Mouse (Mus musculus): ENCODE results near the gene Strc. TPM values are rescaled to one million over a fixed set of nuclear protein-coding genes. Genes with fewer than 3 reads are reported as not detected.

Gene Strc
- polyA plus RNA-seq, 1 experiment from 2014 or later = not detected

DNA sequence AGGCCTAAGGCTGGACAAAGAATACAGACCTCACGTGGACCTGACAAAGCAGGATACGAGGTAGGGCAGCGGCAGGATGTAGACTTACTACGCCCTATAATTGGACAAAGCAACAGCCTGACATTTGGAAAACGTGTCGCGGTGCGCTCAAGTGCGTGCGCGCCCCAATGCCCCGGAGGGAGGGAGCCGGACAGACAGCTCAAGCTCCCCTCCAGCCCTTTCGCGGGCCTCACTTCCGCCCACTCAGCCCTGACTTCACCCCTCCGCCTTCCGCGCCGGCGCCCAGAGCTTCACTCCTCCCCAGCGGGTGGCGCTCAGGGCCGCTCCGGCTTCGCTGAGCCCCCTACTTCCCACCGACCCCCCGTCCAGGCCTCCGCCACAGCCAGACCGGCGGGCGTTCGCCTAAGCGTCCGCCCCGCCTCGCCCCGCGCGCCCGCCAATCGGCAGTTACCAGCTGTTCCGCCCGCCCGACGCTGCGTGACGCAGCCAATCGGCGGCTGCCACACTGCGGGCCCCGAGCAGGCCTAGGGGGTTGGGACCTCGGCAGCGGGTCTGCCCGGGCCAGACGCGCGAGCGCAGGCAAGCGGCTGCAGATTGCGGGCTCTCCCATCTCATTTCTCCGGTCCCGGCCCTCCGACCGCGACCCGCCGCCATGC, 26.5 kb upstream of the Strc start, which contains the start of the genes Pdia3 and Catsper2:
Gene Pdia3, plus strand, starts transcription at position 389 of the 656 bp plus-strand sequence.
Gene Catsper2, minus strand, starts transcription at position 406 of the 656 bp plus-strand sequence.
- Histone ChIP-seq H3K27me3 (ENCODE audit: control insufficient read depth, insufficient read depth, low read depth, low read length) (no peaks in the 10 kb centered on the region), H3K9ac (ENCODE audit: low read depth, low read length) (peak within 1 kb of the TSS; percentile 97), H3K4me1 (ENCODE audit: control insufficient read depth, low read depth, low read length) (peaks cover 18% of the 10 kb centered on the region), H3K4me3 (ENCODE audit: low read depth, low read length) (peak within 1 kb of the TSS; percentile 95), H3K4me2 (ENCODE audit: low read depth, low read length) (peak within 1 kb of the TSS; percentile 85), H3K36me3 (ENCODE audit: control insufficient read depth, insufficient read depth) (no peaks in the 10 kb centered on the region; the same call in 1 of the 2 replicates), H3K27ac (ENCODE audit: low read length) (peak within 1 kb of the TSS; percentile 93), H3K9me3 (replicated peaks; ENCODE audit: control insufficient read depth, low read length) (no peaks in the 10 kb centered on the region)
- ATAC-seq (ENCODE audit: low read depth) = peak; percentile 98
- WGBS (ENCODE audit: insufficient replicate concordance) = under 1% methylated on average over 68 of the region's 68 CpGs

DNA sequence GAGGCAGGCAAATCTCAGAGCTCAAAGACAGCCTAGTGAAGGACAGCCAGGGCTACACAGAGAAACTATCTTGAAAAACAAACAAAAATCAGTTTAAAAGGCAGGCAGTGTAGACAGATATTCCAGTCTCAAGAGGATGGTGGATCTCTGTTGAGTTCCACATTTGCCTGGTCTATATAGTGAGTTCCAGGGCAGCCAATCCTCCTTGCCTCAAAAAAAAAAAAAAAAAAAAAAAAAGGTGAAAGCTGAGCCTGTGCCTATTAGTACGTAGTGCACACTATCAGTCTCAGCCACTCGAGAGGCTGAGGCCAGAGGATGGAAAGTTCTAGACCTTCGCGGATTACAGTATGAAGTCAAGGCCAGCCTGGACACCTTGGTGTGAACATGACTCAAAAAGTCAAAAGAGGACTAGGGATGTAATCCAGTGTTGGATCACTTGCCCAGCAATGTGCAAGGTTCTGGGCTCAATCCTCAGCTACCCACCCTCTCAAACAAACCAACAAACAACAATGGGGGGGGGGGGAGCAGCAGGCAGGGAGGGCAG, 25.9 kb upstream of the Strc start:
- Histone ChIP-seq H3K4me3 (ENCODE audit: low read depth, low read length) (peak overlapping the region; percentile 95), H3K9me3 (replicated peaks; ENCODE audit: control insufficient read depth, low read length) (no peaks in the 10 kb centered on the region), H3K9ac (ENCODE audit: low read depth, low read length) (peak overlapping the region; percentile 91), H3K36me3 (ENCODE audit: control insufficient read depth, insufficient read depth) (no peaks in the 10 kb centered on the region), H3K27me3 (ENCODE audit: control insufficient read depth, insufficient read depth, low read depth, low read length) (no peaks in the 10 kb centered on the region), H3K4me2 (ENCODE audit: low read depth, low read length) (peak overlapping the region; percentile 85), H3K4me1 (ENCODE audit: control insufficient read depth, low read depth, low read length) (peaks cover 18% of the 10 kb centered on the region), H3K27ac (ENCODE audit: low read length) (peak overlapping the region; percentile 87)
- no peak for ATAC-seq (ENCODE audit: low read depth)
- under 1% methylated on average over 4 of the region's 4 CpGs for WGBS (ENCODE audit: insufficient replicate concordance)

DNA sequence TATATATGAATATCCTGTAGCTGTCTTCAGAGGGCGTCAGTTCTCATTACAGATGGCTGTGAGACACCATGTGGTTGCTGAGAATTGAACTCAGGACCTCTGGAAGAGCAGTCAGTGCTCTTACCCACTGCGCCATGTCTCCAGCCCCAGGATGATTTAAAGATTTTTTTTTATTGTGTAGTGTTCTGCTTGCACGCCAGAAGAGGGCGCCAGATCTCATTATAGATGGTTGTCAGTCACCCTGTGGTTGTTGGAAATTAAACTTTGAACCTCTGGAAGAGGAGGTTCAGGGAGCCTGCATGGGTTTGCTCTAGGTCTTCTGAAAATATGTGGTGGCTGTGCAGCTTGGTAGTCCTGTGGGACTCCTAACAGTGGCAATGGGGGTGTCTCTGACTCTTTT, 21.2 kb upstream of the Strc start:
- Histone ChIP-seq H3K27ac (ENCODE audit: low read length) (no peak overlapping the region), H3K4me2 (ENCODE audit: low read depth, low read length) (no peak overlapping the region), H3K36me3 (ENCODE audit: control insufficient read depth, insufficient read depth) (no peaks in the 10 kb centered on the region), H3K4me1 (ENCODE audit: control insufficient read depth, low read depth, low read length) (peaks cover 6% of the 10 kb centered on the region), H3K4me3 (ENCODE audit: low read depth, low read length) (no peak overlapping the region), H3K27me3 (ENCODE audit: control insufficient read depth, insufficient read depth, low read depth, low read length) (no peaks in the 10 kb centered on the region), H3K9me3 (replicated peaks; ENCODE audit: control insufficient read depth, low read length) (no peaks in the 10 kb centered on the region), H3K9ac (ENCODE audit: low read depth, low read length) (no peak overlapping the region)
- 20% methylated on average over 4 of the region's 4 CpGs for WGBS (ENCODE audit: insufficient replicate concordance)
- ATAC-seq (ENCODE audit: low read depth) = no peak

DNA sequence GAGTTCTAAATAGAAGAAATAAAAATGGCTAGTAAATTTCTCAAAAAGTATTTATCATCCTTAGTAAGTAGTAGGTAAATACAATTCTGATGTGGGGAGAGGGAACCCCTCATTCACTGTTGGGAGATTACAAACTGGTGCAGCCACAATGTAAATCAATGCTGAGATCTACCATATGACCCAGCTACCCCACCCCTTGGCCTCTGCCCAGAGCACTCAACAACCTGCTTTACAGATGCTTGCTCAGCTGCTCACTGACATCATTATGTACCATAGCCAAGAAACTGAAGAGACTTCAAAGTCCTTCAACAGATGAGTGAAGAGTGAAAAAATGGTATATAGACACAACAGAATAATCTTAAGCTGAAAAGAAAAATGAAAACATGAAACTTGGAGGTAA, 16.3 kb upstream of the Strc start:
- Histone ChIP-seq H3K9me3 (replicated peaks; ENCODE audit: control insufficient read depth, low read length) (no peaks in the 10 kb centered on the region), H3K4me2 (ENCODE audit: low read depth, low read length) (no peak overlapping the region), H3K27me3 (ENCODE audit: control insufficient read depth, insufficient read depth, low read depth, low read length) (no peaks in the 10 kb centered on the region), H3K9ac (ENCODE audit: low read depth, low read length) (no peak overlapping the region), H3K27ac (ENCODE audit: low read length) (no peak overlapping the region), H3K4me1 (ENCODE audit: control insufficient read depth, low read depth, low read length) (no peaks in the 10 kb centered on the region), H3K36me3 (ENCODE audit: control insufficient read depth, insufficient read depth) (no peaks in the 10 kb centered on the region), H3K4me3 (ENCODE audit: low read depth, low read length) (no peak overlapping the region)
- no peak for ATAC-seq (ENCODE audit: low read depth)

DNA sequence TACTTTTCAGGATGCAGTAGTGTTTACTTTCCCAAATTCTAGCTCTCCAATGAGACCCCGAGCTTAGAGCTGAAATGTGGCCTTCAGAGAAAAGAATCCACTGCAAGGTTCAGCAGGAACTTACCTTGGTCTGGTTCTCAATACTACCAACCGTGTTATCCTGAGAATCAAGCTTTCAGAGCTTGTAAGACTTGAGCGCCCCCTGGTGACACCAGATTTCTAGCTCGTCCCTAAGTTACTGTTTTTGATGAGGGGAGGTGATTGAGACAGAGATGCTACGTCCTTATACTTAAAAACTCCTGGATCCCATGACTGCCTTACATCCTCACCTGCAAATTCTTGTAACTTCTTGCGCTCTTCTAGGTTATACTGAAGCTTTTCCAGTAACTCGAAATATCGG, 9.7 kb upstream of the Strc start:
- WGBS (ENCODE audit: insufficient replicate concordance) = 9% methylated on average over 8 of the region's 8 CpGs
- Histone ChIP-seq H3K9me3 (replicated peaks; ENCODE audit: control insufficient read depth, low read length) (no peaks in the 10 kb centered on the region), H3K36me3 (ENCODE audit: control insufficient read depth, insufficient read depth) (no peaks in the 10 kb centered on the region), H3K27ac (ENCODE audit: low read length) (no peak overlapping the region), H3K9ac (ENCODE audit: low read depth, low read length) (no peak overlapping the region), H3K4me2 (ENCODE audit: low read depth, low read length) (no peak overlapping the region), H3K4me3 (ENCODE audit: low read depth, low read length) (no peak overlapping the region), H3K27me3 (ENCODE audit: control insufficient read depth, insufficient read depth, low read depth, low read length) (no peaks in the 10 kb centered on the region), H3K4me1 (ENCODE audit: control insufficient read depth, low read depth, low read length) (no peaks in the 10 kb centered on the region)
- ATAC-seq (ENCODE audit: low read depth) = no peak

DNA sequence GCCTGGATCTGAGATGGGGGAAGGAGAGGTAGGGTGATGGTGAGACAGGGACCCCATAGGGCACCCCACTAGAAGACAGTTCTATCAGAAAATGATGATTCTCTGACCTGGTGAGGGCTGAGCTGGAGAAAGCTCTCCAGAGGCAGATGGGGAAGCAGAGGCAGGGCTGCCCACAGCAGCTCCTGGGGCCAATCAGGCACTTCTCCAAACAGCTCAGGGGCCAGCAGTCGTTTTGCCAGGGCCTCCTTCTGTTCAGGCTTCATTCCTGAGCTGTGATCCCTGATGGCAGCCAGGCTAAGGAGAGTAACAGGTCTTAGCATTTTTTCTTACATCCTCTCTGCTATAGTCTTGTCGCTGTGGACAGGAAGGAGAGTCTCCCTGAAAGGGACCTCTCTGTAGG, 12.2 kb downstream of the Strc start:
- ATAC-seq (ENCODE audit: low read depth) = no peak
- H3K27ac ChIP-seq (ENCODE audit: low read length) = no peak overlapping the region
- no peak overlapping the region for H3K9ac ChIP-seq (ENCODE audit: low read depth, low read length)
- no peaks in the 10 kb centered on the region for H3K4me1 ChIP-seq (ENCODE audit: control insufficient read depth, low read depth, low read length)
- H3K9me3 ChIP-seq (replicated peaks; ENCODE audit: control insufficient read depth, low read length) = no peaks in the 10 kb centered on the region
- H3K4me2 ChIP-seq (ENCODE audit: low read depth, low read length) = no peak overlapping the region
- H3K4me3 ChIP-seq (ENCODE audit: low read depth, low read length) = no peak overlapping the region
- H3K27me3 ChIP-seq (ENCODE audit: control insufficient read depth, insufficient read depth, low read depth, low read length) = no peaks in the 10 kb centered on the region
- no peaks in the 10 kb centered on the region for H3K36me3 ChIP-seq (ENCODE audit: control insufficient read depth, insufficient read depth)
- WGBS (ENCODE audit: insufficient replicate concordance) = 35% methylated on average over 2 of the region's 2 CpGs

DNA sequence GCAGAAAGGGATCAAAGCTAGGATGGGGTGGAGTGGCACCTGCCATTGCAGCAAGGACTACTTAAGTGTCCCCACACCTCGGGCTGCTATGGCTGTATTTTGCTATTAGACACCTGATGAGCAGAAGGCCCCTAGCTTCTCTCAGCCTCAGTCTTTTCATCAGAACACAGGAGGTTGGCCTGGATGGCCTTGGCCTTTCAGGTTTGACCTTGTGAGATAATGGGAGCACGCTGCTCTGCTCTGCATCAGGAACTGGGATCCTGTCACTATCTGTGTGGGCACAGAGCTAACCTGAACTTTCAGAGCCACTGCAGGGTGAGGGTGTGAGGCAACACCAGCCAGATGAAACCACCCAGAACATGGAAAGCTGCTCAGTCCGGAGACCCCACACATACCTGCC, 14.7 kb downstream of the Strc start:
- no peaks in the 10 kb centered on the region for H3K9me3 ChIP-seq (replicated peaks; ENCODE audit: control insufficient read depth, low read length)
- H3K4me1 ChIP-seq (ENCODE audit: control insufficient read depth, low read depth, low read length) = no peaks in the 10 kb centered on the region
- no peak overlapping the region for H3K4me2 ChIP-seq (ENCODE audit: low read depth, low read length)
- 39% methylated on average over 3 of the region's 3 CpGs for WGBS (ENCODE audit: insufficient replicate concordance)
- no peaks in the 10 kb centered on the region for H3K36me3 ChIP-seq (ENCODE audit: control insufficient read depth, insufficient read depth)
- H3K27me3 ChIP-seq (ENCODE audit: control insufficient read depth, insufficient read depth, low read depth, low read length) = no peaks in the 10 kb centered on the region
- ATAC-seq (ENCODE audit: low read depth) = no peak
- no peak overlapping the region for H3K27ac ChIP-seq (ENCODE audit: low read length)
- H3K4me3 ChIP-seq (ENCODE audit: low read depth, low read length) = no peak overlapping the region
- H3K9ac ChIP-seq (ENCODE audit: low read depth, low read length) = no peak overlapping the region

DNA sequence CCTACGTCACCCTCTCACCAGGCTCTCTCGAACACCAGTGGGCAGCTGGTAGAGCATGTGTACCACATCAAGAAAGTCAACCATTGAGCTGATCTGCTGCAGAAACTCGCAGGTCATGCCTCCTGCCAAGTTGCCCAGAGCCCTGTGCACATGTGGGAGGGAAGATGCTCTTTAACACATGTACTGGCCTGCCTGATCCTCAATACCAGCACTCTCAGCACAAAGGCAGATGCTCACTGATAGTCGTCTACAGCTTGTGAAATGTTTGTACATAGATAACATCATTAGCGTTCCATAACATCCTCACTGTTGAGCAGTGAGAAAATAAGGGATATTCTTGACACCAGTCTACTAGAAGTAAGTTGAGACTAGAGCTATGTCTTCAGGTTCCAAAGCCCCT, 16.0 kb downstream of the Strc start:
- H3K36me3 ChIP-seq (ENCODE audit: control insufficient read depth, insufficient read depth) = no peaks in the 10 kb centered on the region
- H3K27ac ChIP-seq (ENCODE audit: low read length) = no peak overlapping the region
- 68% methylated on average over 5 of the region's 5 CpGs for WGBS (ENCODE audit: insufficient replicate concordance)
- ATAC-seq (ENCODE audit: low read depth) = no peak
- no peak overlapping the region for H3K4me2 ChIP-seq (ENCODE audit: low read depth, low read length)
- H3K9ac ChIP-seq (ENCODE audit: low read depth, low read length) = no peak overlapping the region
- no peak overlapping the region for H3K4me3 ChIP-seq (ENCODE audit: low read depth, low read length)
- no peaks in the 10 kb centered on the region for H3K9me3 ChIP-seq (replicated peaks; ENCODE audit: control insufficient read depth, low read length)
- no peaks in the 10 kb centered on the region for H3K4me1 ChIP-seq (ENCODE audit: control insufficient read depth, low read depth, low read length)
- no peaks in the 10 kb centered on the region for H3K27me3 ChIP-seq (ENCODE audit: control insufficient read depth, insufficient read depth, low read depth, low read length)

DNA sequence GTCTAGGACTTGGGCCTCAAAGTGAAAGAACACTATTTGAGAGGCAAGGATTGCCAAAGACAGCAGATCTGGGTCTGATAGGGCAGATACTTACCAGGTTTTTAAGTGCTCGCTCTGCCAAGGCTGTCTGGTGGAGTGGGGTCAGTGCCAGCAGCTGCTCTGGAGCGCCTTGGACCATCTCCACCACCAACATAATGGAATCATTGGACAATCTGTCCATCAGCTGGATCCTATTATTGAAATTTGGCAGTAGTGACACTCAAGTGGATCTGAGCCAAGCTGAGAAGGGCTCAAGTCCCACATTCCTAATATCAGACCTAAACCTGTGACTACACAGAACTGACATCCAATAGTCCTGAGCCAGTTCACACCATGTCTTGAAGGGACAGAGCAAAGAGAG, 18.1 kb downstream of the Strc start:
- ATAC-seq (ENCODE audit: low read depth) = no peak
- H3K27ac ChIP-seq (ENCODE audit: low read length) = no peak overlapping the region
- 59% methylated on average over 2 of the region's 2 CpGs for WGBS (ENCODE audit: insufficient replicate concordance)

More for the DNA sequence above, 18.1 kb downstream of the Strc start:
- Histone ChIP-seq H3K27me3 (ENCODE audit: control insufficient read depth, insufficient read depth, low read depth, low read length) (no peaks in the 10 kb centered on the region), H3K36me3 (ENCODE audit: control insufficient read depth, insufficient read depth) (no peaks in the 10 kb centered on the region), H3K9ac (ENCODE audit: low read depth, low read length) (no peak overlapping the region), H3K4me2 (ENCODE audit: low read depth, low read length) (no peak overlapping the region), H3K9me3 (replicated peaks; ENCODE audit: control insufficient read depth, low read length) (no peaks in the 10 kb centered on the region), H3K4me3 (ENCODE audit: low read depth, low read length) (no peak overlapping the region), H3K4me1 (ENCODE audit: control insufficient read depth, low read depth, low read length) (no peaks in the 10 kb centered on the region)

Data from liver, embryonic 16.5 days (tissue).